Mouse (Mus musculus) mesoderm, embryonic 11.5 days (tissue): ENCODE measurements around the gene Nop16.
A peak's percentile ranks its signal among the peaks of the same experiment; 100 is the strongest.
"Not testable (repeated sequence)": the region's sequence is repeated elsewhere in the genome, so short reads cannot be mapped to it uniquely, and the experiment has no call there.

Experiments
- DNase-seq: peaks from one replicate; pipeline ENCODE4 v3.0.0-alpha.2; 2012; ENCODE audit warnings: low read depth, low spot score

Nop16 gene

DNA sequence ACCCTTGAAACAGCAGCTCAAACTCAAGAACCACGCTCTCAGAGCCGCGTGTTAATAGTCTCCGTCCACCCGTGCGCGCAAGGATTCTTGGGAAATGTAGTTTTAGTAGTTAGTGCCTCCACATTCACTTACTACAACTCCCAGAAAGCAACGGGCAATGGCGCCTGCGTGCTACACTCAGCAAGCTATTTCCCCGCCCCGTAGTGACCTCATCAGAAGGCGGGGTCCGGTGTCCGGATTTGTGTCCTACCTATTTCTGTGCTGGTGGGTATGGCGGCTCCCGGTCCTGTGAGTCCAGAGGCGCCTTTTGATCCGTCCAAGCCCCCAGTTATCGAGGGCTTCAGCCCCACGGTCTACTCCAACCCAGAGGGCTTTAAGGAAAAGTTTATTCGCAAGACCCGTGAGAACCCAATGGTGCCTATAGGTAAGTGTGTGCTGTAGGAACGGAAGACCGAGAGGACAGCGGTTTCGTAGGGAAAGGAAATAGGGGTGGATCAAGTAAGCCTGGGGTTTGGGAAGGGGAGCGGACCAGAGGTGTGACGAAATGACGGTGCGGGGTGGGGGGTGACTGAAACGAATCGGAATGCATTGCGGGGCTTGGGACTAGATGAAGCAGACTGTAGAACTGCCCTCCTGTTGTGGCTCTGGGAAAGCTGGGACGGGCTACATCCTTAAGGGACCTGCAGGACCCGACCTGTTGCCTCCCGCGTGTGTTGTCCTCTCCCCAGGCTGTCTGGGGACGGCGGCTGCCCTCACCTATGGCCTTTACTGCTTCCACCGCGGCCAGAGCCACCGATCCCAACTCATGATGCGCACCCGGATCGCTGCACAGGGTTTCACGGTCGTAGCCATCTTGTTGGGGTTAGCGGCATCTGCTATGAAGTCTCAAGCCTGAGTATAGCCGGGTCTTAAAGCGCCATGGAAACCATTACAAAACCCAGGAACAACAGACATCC is at the start of gene Nop16, which contains the start of gene Higd2a:
Gene Nop16 (minus strand): TSS at position 95 of the 956 bp plus-strand sequence.
Gene Higd2a (plus strand): TSS at position 212 of the 956 bp plus-strand sequence.
- peak; percentile 98 for DNase-seq

DNA sequence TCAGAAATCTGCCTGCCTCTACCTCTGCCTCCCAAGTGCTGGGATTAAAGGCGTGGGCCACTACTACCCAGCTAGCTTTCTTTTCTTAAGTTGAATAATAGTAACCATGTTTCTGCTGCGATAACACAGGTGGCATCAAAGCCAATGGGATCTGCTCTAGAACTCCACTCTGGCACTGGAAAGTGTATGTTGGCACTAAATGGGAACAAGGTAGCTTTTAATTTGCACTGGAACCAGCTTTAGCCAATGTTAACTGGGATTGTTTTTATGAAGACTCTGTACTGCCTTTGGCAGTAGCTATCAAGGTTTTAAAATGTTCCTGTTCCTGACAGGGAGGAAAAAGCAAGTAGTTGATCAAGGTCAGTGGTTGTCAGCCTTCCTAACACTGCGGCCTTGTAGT is 45.1 kb upstream of the Nop16 start:
- DNase-seq = no peak

DNA sequence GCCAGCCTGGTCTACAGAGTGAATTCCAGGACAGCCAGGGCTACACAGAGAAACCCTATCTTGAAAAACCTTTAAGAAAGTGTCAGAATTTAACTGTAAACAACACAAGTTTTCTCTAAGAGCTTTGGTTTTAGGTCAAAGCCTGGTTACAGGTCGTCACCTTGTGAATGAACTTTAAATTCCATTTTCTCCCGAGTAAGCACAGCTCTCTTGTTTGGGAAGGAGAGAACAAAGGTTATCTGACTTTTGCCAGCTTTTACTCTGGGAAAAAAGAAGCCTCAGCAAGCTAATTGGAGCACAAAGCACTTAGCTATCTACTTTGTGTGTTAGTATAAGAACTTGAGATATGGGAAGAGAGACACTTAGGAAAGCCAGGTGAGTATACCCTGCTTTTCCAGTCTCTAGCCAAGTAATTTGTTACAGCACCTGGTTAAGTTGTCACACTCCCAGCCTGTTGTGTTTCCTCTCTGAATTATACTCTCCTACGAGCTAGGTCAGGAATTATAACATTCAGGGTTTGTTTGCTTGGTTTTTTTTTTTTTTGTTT is 42.9 kb upstream of the Nop16 start:
- no peak for DNase-seq

DNA sequence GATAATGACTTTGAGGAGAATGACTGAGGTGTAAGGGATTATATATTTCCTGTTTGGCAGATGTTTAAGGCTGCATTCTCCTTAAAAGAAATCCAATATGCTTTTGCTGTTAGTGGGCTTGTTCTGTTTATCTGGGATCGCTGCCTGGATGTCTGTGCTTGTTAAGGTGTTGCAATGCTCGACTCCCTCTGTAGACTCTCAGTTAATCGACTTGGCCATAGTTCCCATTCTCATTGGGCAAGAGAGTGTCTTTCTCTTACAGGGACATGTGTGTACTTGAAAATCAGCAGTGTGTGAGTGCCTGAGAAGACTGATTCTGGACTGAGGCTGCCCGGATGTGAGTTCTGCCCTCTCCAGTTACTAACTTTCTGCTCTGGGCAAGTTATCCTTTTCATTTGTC is 39.2 kb upstream of the Nop16 start:
- DNase-seq = no peak

GRCm38 (mm10) chr13:54621960-54622521 is 32.2 kb upstream of the Nop16 start:
- peak; percentile 39 for DNase-seq

- DNase-seq = peak; percentile 97
These were observed 31.5 kb upstream of the Nop16 start, which contains the start of gene Faf2 for GRCm38 (mm10) chr13:54621155-54621932. TSS of gene Faf2 (plus strand) at chr13:54621784.

DNA sequence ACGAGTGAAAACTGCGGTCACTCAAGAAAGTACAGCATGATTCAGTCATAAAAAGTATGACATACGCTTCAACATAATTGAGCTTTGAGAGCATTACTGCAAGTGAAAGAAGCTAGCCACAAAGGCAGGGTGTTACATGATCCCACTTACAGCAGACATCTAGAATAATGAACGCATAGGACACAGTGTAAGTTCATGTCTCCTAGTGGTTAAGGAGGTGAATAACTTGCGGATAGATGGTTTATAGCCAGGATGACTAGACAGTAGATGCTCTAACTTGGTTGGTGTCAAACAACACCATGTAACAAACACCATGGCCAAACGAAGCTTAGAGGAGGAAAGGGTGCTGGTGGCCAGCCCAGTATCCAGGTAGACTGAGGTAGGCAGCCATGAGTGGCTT is 27.1 kb upstream of the Nop16 start:
- no peak for DNase-seq

DNA sequence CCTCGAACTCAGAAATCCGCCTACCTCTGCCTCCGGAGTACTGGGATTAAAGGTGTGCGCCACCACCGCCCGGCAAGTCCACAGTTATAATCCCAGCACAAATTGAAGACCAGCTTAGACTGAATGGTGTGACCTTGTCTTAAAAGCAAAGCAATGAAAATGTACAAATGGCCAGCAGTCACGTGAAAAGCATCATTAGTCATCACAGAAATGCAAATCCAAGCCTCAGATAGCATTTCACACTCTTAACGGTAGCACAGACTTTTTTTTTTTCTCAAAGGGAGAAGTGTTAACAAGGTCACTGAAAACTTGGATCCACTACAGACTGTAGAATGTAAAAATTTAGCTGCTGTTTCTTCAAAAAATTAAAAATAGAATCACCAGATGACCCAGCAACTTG is 26.4 kb upstream of the Nop16 start:
- DNase-seq = no peak

- not testable (repeated sequence) for DNase-seq
These were observed 23.3 kb upstream of the Nop16 start for GRCm38 (mm10) chr13:54613141-54613540.

DNA sequence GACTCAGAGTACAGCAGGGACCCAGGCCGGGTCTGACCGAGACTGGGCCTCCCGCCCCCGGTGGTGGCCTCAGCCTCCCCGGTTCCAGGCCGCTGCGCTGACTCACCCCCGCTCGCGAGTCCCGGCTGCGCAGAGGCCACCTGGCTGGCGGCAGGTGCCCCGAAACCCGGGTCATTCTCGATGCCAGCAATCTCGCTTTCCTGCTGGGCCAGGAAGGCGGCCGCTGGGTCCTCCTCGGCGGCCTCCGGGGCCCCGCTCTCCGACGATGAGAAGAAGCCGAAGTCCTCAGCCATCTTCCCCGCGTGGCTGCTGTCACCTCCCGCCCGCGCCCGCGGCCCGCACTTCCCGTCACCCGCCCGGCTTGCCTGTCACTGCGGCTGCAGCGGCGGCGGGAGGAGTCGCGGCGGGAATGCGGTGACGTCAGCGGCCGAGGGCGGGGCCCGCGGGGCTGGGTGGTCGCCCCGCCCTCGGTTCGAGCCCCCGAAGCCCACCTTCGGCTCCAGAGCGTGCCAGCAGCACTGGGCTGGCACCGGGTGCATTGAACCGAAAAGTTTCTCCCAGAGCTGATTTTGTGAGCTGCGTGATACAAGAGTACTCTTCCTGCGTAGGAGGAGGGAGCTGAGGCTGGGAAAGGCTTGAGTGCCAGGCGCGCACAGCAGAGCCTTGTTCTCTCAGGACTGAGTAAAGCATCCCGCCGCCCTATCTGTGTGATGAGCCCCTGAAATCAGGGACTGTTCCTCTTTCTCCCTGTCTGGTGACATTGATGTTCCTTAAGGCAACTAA is 21.3 kb upstream of the Nop16 start, which contains the start of gene Cltb:
Gene Cltb (minus strand): TSS at position 373 of the 783 bp plus-strand sequence.
- peak; percentile 74 for DNase-seq

- no peak for DNase-seq
These were observed 20.7 kb upstream of the Nop16 start for GRCm38 (mm10) chr13:54610613-54610971.

- DNase-seq = no peak
These were observed 19.4 kb upstream of the Nop16 start for GRCm38 (mm10) chr13:54609301-54609700.

GRCm38 (mm10) chr13:54608666-54609065 is 18.8 kb upstream of the Nop16 start:
- no peak for DNase-seq

GRCm38 (mm10) chr13:54608002-54608401 is 18.1 kb upstream of the Nop16 start:
- no peak for DNase-seq

GRCm38 (mm10) chr13:54607204-54607603 is 17.3 kb upstream of the Nop16 start:
- DNase-seq = no peak

DNA sequence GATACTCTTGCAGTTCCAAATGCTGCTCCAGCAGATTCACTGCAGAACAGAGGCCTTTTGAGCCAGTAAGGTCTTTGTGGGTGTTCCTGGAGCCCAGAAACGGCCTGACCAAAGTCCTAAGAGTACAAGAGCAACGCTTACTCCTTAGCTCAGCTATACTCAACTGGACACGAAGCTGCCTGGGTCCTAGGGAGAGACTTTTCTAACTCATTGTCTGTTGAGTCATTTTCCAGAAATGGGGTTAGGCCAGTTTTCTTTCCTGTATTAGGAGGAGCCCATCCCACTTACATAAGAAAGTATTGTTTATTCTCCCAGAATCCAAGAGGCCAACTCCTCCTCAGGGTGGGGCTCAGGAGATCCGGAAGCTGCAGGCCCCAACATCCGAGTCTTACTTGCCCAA is 15.5 kb upstream of the Nop16 start:
- DNase-seq = no peak

DNA sequence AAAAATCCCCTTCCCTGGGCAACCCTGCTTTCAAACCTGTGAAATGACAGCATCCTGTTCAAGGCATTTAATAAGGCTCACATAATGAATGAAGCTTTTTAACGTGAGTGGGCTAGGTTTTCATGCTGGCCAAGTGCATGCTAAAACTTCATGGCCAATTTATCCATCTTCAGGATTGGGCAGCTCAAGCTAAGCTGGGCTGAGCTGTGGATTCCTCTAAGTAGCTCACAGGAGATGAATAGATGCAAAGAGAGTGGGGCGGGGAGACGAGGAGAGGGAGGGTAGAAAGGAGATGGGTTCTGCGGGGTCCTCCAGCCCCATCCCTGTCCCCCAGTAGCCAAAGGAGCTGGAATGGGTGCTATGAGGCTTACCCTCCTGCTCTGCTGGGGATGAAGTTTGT is 14.3 kb upstream of the Nop16 start:
- no peak for DNase-seq

- DNase-seq = no peak
These were observed 13.6 kb upstream of the Nop16 start for GRCm38 (mm10) chr13:54603501-54603900.

GRCm38 (mm10) chr13:54602639-54603111 is 12.8 kb upstream of the Nop16 start:
- no peak for DNase-seq

DNA sequence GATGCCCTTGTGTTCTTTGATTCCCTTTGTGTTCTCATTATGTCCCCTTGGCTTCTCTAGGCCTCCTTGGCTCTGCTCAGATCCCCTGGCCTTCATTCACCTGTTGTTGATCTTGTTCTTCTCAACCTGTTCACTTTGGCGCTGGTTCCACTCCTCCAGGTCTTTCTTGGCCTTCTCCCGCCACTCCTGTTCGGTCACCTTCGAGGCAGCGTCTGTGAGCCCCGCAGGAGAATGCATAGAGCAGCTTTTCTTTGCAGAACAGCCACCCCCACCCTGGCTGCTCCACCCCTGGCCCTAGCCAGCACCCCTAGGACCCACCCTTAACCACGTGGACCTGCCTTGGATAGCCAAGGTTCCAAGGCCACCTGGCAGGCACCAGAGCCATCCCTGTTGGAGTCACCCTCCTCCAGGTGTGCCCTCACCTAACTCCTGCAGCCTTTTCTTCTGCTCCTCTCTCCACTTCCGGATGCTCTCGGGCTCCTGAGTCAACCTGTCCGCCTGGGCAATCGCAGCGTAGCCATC is 8.8 kb upstream of the Nop16 start:
- no peak for DNase-seq

- DNase-seq = no peak
These were observed 7.0 kb upstream of the Nop16 start for GRCm38 (mm10) chr13:54596870-54597269.
